Mouse (Mus musculus): ENCODE measurements around the gene Usp2. TPM values are rescaled to one million over a fixed set of nuclear protein-coding genes. Genes with fewer than 3 reads are reported as not detected.

Usp2 gene
- polyA plus RNA-seq, 1 experiment from 2014 or later, result 12.7 TPM

DNA sequence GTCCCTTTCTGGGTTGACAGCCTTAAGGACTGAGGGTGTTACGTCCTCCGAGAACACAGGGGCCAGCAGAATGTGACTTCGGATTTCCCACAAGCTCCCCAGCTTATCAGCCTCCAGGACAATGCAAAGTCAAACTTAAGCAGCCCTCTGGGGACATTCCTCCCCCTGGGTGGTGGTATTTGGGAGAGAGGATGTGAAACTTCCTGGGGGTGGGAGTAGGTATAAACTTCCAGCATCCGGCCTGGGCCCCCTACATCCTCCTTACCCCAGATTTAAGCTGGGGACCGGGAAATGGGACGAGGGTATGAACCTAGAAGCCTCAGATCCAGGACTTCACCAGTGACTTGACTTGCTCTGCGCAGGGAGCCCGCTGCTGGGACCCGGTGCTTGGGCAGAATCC, 62.8 kb downstream of the Usp2 start:
- H3K27ac ChIP-seq (replicated peaks; ENCODE audit: low read depth, low read length), result peak overlapping the region; percentile 29; the same call in 1 of the 2 replicates
- ATAC-seq (replicated peaks; ENCODE audit: insufficient number of reproducible peaks, low FRiP score, low TSS enrichment, low read depth) (peak; percentile 0; the same call in 1 of the 2 replicates), DNase-seq (ENCODE audit: low spot score) (no peak)
- H3K36me3 ChIP-seq (replicated peaks; ENCODE audit: control insufficient read depth, insufficient read depth, low read depth, low read length), result no peaks in the 10 kb centered on the region
- H3K4me2 ChIP-seq (ENCODE audit: low read depth, low read length), result peak overlapping the region; percentile 74
- peaks cover 14% of the 10 kb centered on the region for H3K27me3 ChIP-seq (ENCODE audit: control insufficient read depth, insufficient read depth, low read length)
- H3K9ac ChIP-seq (replicated peaks; ENCODE audit: low read length), result peak overlapping the region; percentile 60
- H3K9me3 ChIP-seq (replicated peaks; ENCODE audit: control insufficient read depth, low read length), result no peaks in the 10 kb centered on the region
- H3K4me3 ChIP-seq (ENCODE audit: low read depth, low read length), result peak overlapping the region; percentile 33
- WGBS, result 1% methylated on average over 9 of the region's 9 CpGs
- H3K4me1 ChIP-seq (ENCODE audit: control insufficient read depth, insufficient read depth, low read length), result peaks cover 6% of the 10 kb centered on the region

DNA sequence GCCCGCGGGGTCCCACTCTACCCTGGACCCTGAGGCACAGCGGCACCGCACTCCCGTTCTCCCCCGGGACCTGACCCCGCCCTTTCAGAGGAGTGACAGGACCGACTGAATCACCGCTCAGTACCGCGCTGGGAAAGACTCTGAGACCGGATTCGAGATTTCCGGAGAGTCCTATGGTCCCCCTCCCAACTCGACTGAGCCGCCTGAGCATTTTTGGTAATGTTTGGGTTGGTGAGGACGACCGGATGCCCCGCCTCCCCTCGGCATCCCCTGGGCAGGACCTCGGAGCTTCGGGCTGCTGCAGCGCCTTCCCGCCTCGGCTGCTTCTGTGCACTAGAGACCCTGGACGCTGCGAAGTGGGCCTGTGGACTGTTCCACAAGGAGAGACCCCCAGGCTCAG, 63.2 kb downstream of the Usp2 start:
- Histone ChIP-seq H3K36me3 (replicated peaks; ENCODE audit: control insufficient read depth, insufficient read depth, low read depth, low read length) (no peaks in the 10 kb centered on the region), H3K4me2 (ENCODE audit: low read depth, low read length) (peak overlapping the region; percentile 74), H3K9me3 (replicated peaks; ENCODE audit: control insufficient read depth, low read length) (no peaks in the 10 kb centered on the region), H3K27me3 (ENCODE audit: control insufficient read depth, insufficient read depth, low read length) (peaks cover 17% of the 10 kb centered on the region), H3K9ac (replicated peaks; ENCODE audit: low read length) (peak overlapping the region; percentile 60), H3K4me3 (ENCODE audit: low read depth, low read length) (peak overlapping the region; percentile 33), H3K27ac (replicated peaks; ENCODE audit: low read depth, low read length) (peak overlapping the region; percentile 29; the same call in 1 of the 2 replicates), H3K4me1 (ENCODE audit: control insufficient read depth, insufficient read depth, low read length) (peaks cover 6% of the 10 kb centered on the region)
- under 1% methylated on average over 27 of the region's 27 CpGs for WGBS
- ATAC-seq (replicated peaks; ENCODE audit: insufficient number of reproducible peaks, low FRiP score, low TSS enrichment, low read depth) (peak; percentile 53), DNase-seq (ENCODE audit: low spot score) (peak; percentile 80)

DNA sequence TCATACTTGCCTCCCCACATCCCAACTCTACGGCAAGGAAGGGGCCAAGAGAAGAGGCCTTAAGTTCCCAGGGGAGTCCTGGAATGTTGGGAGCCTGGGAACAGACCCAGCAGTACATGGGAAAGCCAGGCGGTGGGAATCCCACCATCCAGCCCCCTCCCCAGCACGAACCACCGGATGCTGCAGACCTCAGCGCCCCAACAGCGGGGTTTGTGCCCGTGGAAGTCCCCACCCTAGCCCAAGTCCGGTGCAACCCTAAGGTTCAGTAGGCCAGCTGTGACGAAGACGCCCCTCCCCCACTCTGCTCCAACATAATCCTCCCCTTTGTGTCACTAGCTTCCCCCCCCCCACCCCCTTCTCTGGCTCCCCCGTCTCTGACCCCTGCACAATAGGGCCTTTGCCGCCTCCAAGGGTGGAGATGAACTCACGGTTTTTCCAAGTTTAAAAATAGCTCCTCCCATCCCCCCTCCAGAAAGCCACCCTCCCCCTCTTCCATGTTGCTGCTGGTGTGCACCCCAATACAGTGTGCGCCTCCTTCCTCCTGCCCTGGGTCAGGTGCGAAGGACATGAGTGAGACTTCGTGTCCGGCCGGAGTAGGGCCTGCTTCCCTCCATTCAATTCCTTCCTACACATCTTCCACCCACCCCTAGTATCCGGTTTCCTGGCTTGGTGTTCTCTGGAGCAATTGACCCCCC, 63.9 kb downstream of the Usp2 start:
- peak; percentile 55 for ATAC-seq (replicated peaks; ENCODE audit: insufficient number of reproducible peaks, low FRiP score, low TSS enrichment, low read depth)
- no peaks in the 10 kb centered on the region for H3K36me3 ChIP-seq (replicated peaks; ENCODE audit: control insufficient read depth, insufficient read depth, low read depth, low read length)
- H3K9me3 ChIP-seq (replicated peaks; ENCODE audit: control insufficient read depth, low read length), result no peaks in the 10 kb centered on the region
- H3K9ac ChIP-seq (replicated peaks; ENCODE audit: low read length), result no peak overlapping the region; the same call in 1 of the 2 replicates
- peaks cover 22% of the 10 kb centered on the region for H3K27me3 ChIP-seq (ENCODE audit: control insufficient read depth, insufficient read depth, low read length)
- H3K27ac ChIP-seq (replicated peaks; ENCODE audit: low read depth, low read length), result peak overlapping the region; percentile 29; the same call in 1 of the 2 replicates
- peaks cover 9% of the 10 kb centered on the region for H3K4me1 ChIP-seq (ENCODE audit: control insufficient read depth, insufficient read depth, low read length)
- peak overlapping the region; percentile 74 for H3K4me2 ChIP-seq (ENCODE audit: low read depth, low read length)
- 8% methylated on average over 17 of the region's 19 CpGs for WGBS
- peak overlapping the region; percentile 33; the same call in 1 of the 2 replicates for H3K4me3 ChIP-seq (ENCODE audit: low read depth, low read length)
- peak; percentile 56 for DNase-seq (ENCODE audit: low spot score)

DNA sequence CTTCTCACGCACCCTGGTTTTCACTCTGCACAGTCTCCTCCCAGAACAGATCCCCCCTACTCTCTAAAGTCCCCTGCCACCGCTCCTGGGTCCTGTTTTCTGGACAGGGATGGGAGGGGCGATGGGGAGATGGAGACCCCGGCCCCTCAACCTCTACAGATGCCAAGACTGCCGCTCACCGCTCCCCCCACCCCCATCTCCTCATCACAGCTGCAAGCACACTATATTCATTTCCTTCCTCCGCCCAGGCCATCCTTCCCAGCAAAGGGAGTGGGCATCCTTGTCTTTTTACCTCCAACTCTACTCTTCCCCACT, 64.4 kb downstream of the Usp2 start:
- Histone ChIP-seq H3K9me3 (replicated peaks; ENCODE audit: control insufficient read depth, low read length) (no peaks in the 10 kb centered on the region), H3K4me2 (ENCODE audit: low read depth, low read length) (no peak overlapping the region), H3K4me3 (ENCODE audit: low read depth, low read length) (no peak overlapping the region), H3K4me1 (ENCODE audit: control insufficient read depth, insufficient read depth, low read length) (peaks cover 9% of the 10 kb centered on the region), H3K27me3 (ENCODE audit: control insufficient read depth, insufficient read depth, low read length) (peaks cover 24% of the 10 kb centered on the region), H3K36me3 (replicated peaks; ENCODE audit: control insufficient read depth, insufficient read depth, low read depth, low read length) (no peaks in the 10 kb centered on the region), H3K27ac (replicated peaks; ENCODE audit: low read depth, low read length) (no peak overlapping the region), H3K9ac (replicated peaks; ENCODE audit: low read length) (no peak overlapping the region; the same call in 1 of the 2 replicates)
- ATAC-seq (replicated peaks; ENCODE audit: insufficient number of reproducible peaks, low FRiP score, low TSS enrichment, low read depth) (no peak), DNase-seq (ENCODE audit: low spot score) (no peak)
- 28% methylated on average over 7 of the region's 7 CpGs for WGBS

DNA sequence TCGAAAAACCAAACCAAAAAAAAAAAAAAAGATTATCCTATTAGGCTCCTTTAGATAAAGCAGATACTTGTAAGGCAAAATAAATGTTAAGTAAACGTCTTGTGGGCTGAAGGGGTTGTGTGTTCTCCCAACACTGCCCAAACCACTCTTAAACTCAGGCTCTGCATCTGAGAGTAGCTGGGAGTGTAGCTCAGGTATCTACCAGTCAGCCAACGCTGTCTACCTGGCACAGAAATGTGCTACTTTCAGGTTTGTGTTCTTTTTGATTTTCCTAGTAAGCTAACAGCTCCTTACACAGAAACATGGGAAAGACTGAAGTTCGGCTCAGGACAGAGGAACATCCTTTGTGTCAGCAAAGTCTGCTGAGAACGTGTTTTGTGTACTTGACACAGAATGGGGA, 65.4 kb downstream of the Usp2 start:
- Histone ChIP-seq H3K36me3 (replicated peaks; ENCODE audit: control insufficient read depth, insufficient read depth, low read depth, low read length) (no peaks in the 10 kb centered on the region), H3K27me3 (ENCODE audit: control insufficient read depth, insufficient read depth, low read length) (peaks cover 25% of the 10 kb centered on the region), H3K4me3 (ENCODE audit: low read depth, low read length) (no peak overlapping the region), H3K4me1 (ENCODE audit: control insufficient read depth, insufficient read depth, low read length) (peaks cover 9% of the 10 kb centered on the region), H3K9ac (replicated peaks; ENCODE audit: low read length) (no peak overlapping the region), H3K9me3 (replicated peaks; ENCODE audit: control insufficient read depth, low read length) (no peaks in the 10 kb centered on the region), H3K4me2 (ENCODE audit: low read depth, low read length) (no peak overlapping the region), H3K27ac (replicated peaks; ENCODE audit: low read depth, low read length) (no peak overlapping the region)
- ATAC-seq (replicated peaks; ENCODE audit: insufficient number of reproducible peaks, low FRiP score, low TSS enrichment, low read depth), result no peak
- no peak for DNase-seq (ENCODE audit: low spot score)
- WGBS, result 62% methylated on average over 5 of the region's 5 CpGs

DNA sequence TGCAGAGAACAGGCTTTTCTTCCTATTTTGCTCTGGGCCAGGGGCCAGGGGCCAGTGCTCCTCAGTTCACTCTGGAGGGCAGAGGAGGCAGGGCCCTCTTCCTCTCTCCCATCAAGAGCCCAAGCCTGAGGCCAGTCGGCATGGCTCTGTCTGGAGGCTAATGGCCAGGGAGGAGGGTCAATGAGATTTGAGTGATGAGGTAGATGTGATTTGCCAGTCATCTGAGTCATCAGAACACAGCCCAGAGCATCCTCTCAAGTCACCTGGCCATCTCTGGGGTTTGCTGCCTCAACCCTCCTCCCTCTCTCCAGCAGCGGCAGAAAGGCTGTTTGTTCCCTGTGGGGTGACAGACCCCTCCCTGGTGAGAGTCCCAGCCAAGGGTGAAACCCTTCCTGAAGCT, 66.5 kb downstream of the Usp2 start:
- Histone ChIP-seq H3K4me3 (ENCODE audit: low read depth, low read length) (peak overlapping the region; percentile 5; the same call in 1 of the 2 replicates), H3K9me3 (replicated peaks; ENCODE audit: control insufficient read depth, low read length) (no peaks in the 10 kb centered on the region), H3K27me3 (ENCODE audit: control insufficient read depth, insufficient read depth, low read length) (peaks cover 25% of the 10 kb centered on the region), H3K9ac (replicated peaks; ENCODE audit: low read length) (0 out of 2 replicates have a peak overlapping the region, but pooled peaks have one; percentile 18), H3K4me1 (ENCODE audit: control insufficient read depth, insufficient read depth, low read length) (peaks cover 9% of the 10 kb centered on the region), H3K4me2 (ENCODE audit: low read depth, low read length) (peak overlapping the region; percentile 90), H3K27ac (replicated peaks; ENCODE audit: low read depth, low read length) (no peak overlapping the region), H3K36me3 (replicated peaks; ENCODE audit: control insufficient read depth, insufficient read depth, low read depth, low read length) (no peaks in the 10 kb centered on the region)
- ATAC-seq (replicated peaks; ENCODE audit: insufficient number of reproducible peaks, low FRiP score, low TSS enrichment, low read depth), result no peak
- DNase-seq (ENCODE audit: low spot score), result no peak
- WGBS, result 15% methylated on average over 2 of the region's 2 CpGs

DNA sequence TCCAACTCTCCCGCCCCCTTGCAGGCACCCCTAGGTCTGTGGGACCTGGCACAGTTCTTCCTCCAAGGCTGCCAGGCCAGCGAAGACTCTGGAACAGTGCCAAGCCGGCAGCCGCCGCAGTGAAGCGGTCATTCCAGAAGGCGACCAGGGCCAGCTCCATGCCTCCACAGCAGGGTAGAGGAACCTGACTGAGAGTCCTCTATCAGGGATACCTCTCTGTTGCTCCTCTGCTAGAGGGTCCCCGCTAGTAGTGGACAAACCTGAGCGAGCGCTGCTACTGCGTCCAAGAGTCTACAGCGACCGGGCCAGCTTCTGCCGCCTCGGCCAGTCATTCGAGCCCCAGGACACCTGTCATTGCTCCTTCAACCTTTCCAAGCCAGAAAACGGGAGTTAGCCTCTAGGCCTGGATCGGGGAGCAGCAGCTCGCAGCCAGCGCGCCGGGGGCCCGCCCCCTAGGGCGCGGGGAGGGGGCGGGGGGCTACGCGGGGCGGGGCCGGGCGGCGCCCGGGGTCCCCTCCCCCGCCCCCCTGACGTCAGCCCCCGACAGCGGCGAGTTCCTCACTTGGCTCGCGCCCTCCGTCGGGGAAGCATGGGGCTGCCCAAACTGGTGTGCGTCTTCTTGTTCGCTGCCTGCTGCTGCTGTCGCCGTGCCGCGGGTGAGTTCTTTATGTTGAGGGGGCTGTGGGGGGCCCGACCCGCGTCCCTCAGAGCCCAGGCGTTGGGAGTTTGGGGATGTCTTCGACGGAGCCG, 67.5 kb downstream of the Usp2 start, which contains the start of gene Mcam:
Gene Mcam, plus strand, starts transcription at position 369 of the 750 bp plus-strand sequence.
- peaks cover 9% of the 10 kb centered on the region for H3K4me1 ChIP-seq (ENCODE audit: control insufficient read depth, insufficient read depth, low read length)
- peak; percentile 76 for DNase-seq (ENCODE audit: low spot score)
- 0 out of 2 replicates have a peak within 1 kb of the TSS, but pooled peaks have one; percentile 35 for H3K27ac ChIP-seq (replicated peaks; ENCODE audit: low read depth, low read length)
- H3K4me2 ChIP-seq (ENCODE audit: low read depth, low read length), result peak within 1 kb of the TSS; percentile 90
- peak within 1 kb of the TSS; percentile 58 for H3K4me3 ChIP-seq (ENCODE audit: low read depth, low read length)
- WGBS, result 1% methylated on average over 52 of the region's 55 CpGs
- H3K36me3 ChIP-seq (replicated peaks; ENCODE audit: control insufficient read depth, insufficient read depth, low read depth, low read length), result no peaks in the 10 kb centered on the region
- ATAC-seq (replicated peaks; ENCODE audit: insufficient number of reproducible peaks, low FRiP score, low TSS enrichment, low read depth), result no peak; the same call in 1 of the 2 replicates
- peak within 1 kb of the TSS; percentile 60 for H3K9ac ChIP-seq (replicated peaks; ENCODE audit: low read length)
- H3K27me3 ChIP-seq (ENCODE audit: control insufficient read depth, insufficient read depth, low read length), result peaks cover 25% of the 10 kb centered on the region
- H3K9me3 ChIP-seq (replicated peaks; ENCODE audit: control insufficient read depth, low read length), result no peaks in the 10 kb centered on the region
